Mouse (Mus musculus) stomach, postnatal 0 days (tissue): ENCODE data around the gene Abr.

ENCODE experiments used
- CTCF ChIP-seq: IDR thresholded peaks from 2 replicates; pipeline ENCODE4 v1.5.1; 2016; ENCODE audit warnings: antibody characterized with exemption, low read depth, mild to moderate bottlenecking, moderate library complexity
- EP300 ChIP-seq: optimal IDR thresholded peaks from 2 replicates; pipeline ENCODE3; 2016; ENCODE audit warnings: antibody characterized with exemption

GRCm38 (mm10) chr11:76497066-76497768, 124.9 kb downstream of the Abr start:
- TF ChIP-seq CTCF: no peak
- no peak for TF ChIP-seq EP300
